Mouse (Mus musculus) ES-E14 (cell line): ENCODE data around the gene Fbxo42. TPM values are rescaled to one million over a fixed set of nuclear protein-coding genes. Genes with fewer than 3 reads are reported as not detected.

Source experiments
- DNase-seq: peaks from one replicate; pipeline ENCODE4 v3.0.0-alpha.2; 2013; ENCODE audit warnings: low read depth, low spot score
- H3K27ac ChIP-seq: 2 replicates; pipeline ENCODE4 v1.5.1; 2012; ENCODE audit warnings: low read depth, mild to moderate bottlenecking, low read length, moderate library complexity, mixed read lengths; ENCODE audit not compliant: poor library complexity, insufficient read depth, severe bottlenecking
- H3K36me3 ChIP-seq: 2 replicates; pipeline ENCODE4 v1.6.1; 2012; ENCODE audit warnings: mild to moderate bottlenecking, low read length, moderate library complexity, mixed read lengths; ENCODE audit not compliant: control insufficient read depth, poor library complexity, insufficient read depth, severe bottlenecking
- H3K4me1 ChIP-seq, 2 experiments: fragments of 150-350 bp in 1 of 2; sonication (generic) in 1 of 2; 2 replicates each; pipeline ENCODE4 v1.6.1; 2012; ENCODE audit warnings: low read length in 2 of 2, mild to moderate bottlenecking in 1 of 2, mixed read lengths in 1 of 2; ENCODE audit not compliant: control insufficient read depth in 2 of 2, insufficient read depth in 2 of 2, poor library complexity in 1 of 2
- H3K4me3 ChIP-seq, 2 experiments: fragments of 150-350 bp in 1 of 2; sonication (generic) in 1 of 2; 2 replicates each; pipeline ENCODE4 v1.5.1; 2012; ENCODE audit warnings: low read length in 2 of 2, low read depth in 1 of 2, mild to moderate bottlenecking in 1 of 2, mixed read lengths in 1 of 2; ENCODE audit not compliant: insufficient read depth in 1 of 2, poor library complexity in 1 of 2, severe bottlenecking in 1 of 2
- H3K9ac ChIP-seq: 2 replicates; pipeline ENCODE4 v1.6.1; 2012; ENCODE audit warnings: low read depth, mild to moderate bottlenecking, low read length, mixed read lengths; ENCODE audit not compliant: poor library complexity, insufficient read depth, severe bottlenecking
- H3K9me3 ChIP-seq: fragments of 150-350 bp; sonication (generic); 2 replicates; pipeline ENCODE4 v1.6.1; 2012; ENCODE audit warnings: low read depth, mild to moderate bottlenecking, low read length; ENCODE audit not compliant: control insufficient read depth, insufficient read depth
- CHD2 ChIP-seq: IDR thresholded peaks from 2 replicates; pipeline ENCODE4 v1.6.1; 2014; ENCODE audit warnings: mild to moderate bottlenecking, low read depth, low read length, inconsistent platforms
- HCFC1 ChIP-seq: IDR thresholded peaks from 2 replicates; pipeline ENCODE4 v1.6.1; 2012; ENCODE audit warnings: low read length, inconsistent platforms, borderline replicate concordance; ENCODE audit not compliant: insufficient read depth
- MAFK ChIP-seq: IDR thresholded peaks from 2 replicates; pipeline ENCODE4 v1.6.1; 2014; ENCODE audit warnings: mild to moderate bottlenecking, low read depth, low read length, inconsistent platforms; ENCODE audit not compliant: insufficient read depth
- ZC3H11A ChIP-seq: IDR thresholded peaks from 2 replicates; pipeline ENCODE4 v1.6.1; 2012; ENCODE audit warnings: low read depth, mild to moderate bottlenecking, inconsistent platforms, low read length, borderline replicate concordance
- ZNF384 ChIP-seq: IDR thresholded peaks from 2 replicates; pipeline ENCODE4 v1.6.1; 2012; ENCODE audit warnings: low read depth, low read length, inconsistent platforms
- in situ Hi-C, 2 experiments: fragments of 600-800 bp; cut with MboI; formaldehyde crosslinking; loops; one replicate each; pipeline ENCODE4 v1.15.1; 2025; ENCODE audit warnings: low sequenced_read_pairs in 2 of 2, inconsistent platforms in 1 of 2; ENCODE audit not compliant: unreplicated experiment in 2 of 2
- total RNA-seq: library from RNA; depleted of rRNA; stranded (reverse); fragments of 300-350 nt; gene quantifications from 2 replicates; pipeline ENCODE4 v1.2.3, GENCODE M21; 2012

The Fbxo42 gene
- total RNA-seq, 1 experiment = 14.0 TPM

- TF ChIP-seq MAFK = 0 out of 2 replicates have a peak, but pooled peaks have one; percentile 38
- TF ChIP-seq ZC3H11A = no peak
- in situ Hi-C loops = no loop called here
- Histone ChIP-seq H3K9ac (peak overlapping the region; percentile 32; the same call in 1 of the 2 replicates), H3K4me3 (peak overlapping the region; percentile 61 to 71), H3K9me3 (no peaks in the 10 kb centered on the region), H3K27ac (no peak overlapping the region), H3K36me3 (no peaks in the 10 kb centered on the region), H3K4me1 (peaks cover 12 to 21% of the 10 kb centered on the region in 2 experiments)
- DNase-seq = no peak
Measured at GRCm38 (mm10) chr4:141238492-141239387, 91.0 kb downstream of the Fbxo42 start.

DNA sequence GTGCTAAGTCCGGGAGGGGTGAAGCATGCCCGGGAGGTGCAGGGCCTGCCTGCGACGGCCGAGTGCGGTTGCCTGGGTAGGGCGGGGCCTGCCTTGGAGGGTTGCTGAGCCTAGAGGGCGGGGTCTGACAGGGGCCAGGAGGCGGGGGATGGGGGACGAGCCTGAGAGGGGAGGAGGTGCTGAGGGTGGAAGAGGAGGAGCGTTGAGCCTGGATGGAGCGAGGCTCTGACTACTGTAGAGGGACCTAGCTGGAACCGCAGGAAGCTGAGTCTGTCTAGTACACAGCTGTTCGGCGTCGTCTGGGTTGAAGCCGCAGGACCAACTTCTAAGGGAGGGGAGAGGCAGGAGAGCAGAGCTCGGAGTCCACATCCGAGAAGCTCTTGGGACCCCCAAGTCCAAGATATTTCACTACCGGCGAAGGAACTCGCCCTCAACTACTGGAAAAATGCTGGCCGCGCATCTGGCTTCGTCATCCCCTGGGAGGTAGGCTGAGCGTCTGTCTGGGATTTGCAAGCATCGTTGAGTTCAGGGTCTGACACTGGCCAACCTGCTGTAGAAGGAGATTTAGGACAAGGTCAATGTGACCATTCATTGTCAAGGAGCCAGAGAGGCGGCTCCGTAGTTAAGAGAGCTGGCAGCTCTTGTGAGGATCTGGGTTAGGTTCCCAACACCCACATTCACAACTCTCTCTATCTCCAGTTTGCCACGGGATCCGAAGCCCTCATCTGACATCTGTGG lies 91.8 kb downstream of the Fbxo42 start, which contains the start of gene Arhgef19:
TSS of gene Arhgef19 (plus strand) at position 112 of the 738 bp plus-strand sequence.
- Histone ChIP-seq H3K9me3 (no peaks in the 10 kb centered on the region), H3K36me3 (no peaks in the 10 kb centered on the region), H3K27ac (no peak within 1 kb of the TSS), H3K4me1 (peaks cover 12 to 21% of the 10 kb centered on the region in 2 experiments), H3K9ac (peak within 1 kb of the TSS; percentile 32; the same call in 1 of the 2 replicates), H3K4me3 (peak within 1 kb of the TSS; percentile 61 to 71)
- peak; percentile 95 for DNase-seq
- TF ChIP-seq CHD2 (no peak), MAFK (no peak), ZC3H11A (no peak), HCFC1 (no peak), ZNF384 (no peak)
- in situ Hi-C loops = no loop called here

DNA sequence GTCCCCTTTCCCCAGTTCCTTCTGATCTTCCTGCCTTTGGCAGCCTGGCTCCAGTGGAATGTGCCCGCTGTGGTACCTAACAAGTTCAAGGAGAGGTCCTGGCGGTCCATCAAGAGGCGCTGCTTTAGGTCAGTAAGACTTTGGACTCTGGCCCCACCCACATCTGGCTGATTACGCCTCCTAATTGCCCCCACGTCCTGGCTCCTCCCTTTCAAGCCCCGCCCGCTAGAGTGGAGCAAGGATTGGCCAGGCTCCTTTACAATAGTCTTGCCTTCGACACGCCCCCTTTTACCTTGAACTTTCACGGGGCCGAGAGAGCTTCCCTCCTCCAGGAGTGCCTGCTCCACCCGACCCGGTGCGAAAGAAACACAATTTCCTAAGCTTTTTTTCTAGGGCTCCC lies 92.9 kb downstream of the Fbxo42 start:
- Histone ChIP-seq H3K27ac (no peak overlapping the region), H3K9me3 (no peaks in the 10 kb centered on the region), H3K9ac (no peak overlapping the region), H3K4me1 (peaks cover 12 to 21% of the 10 kb centered on the region in 2 experiments), H3K4me3 (peak overlapping the region in 1 of 2 experiments; percentile 53; a peak in 2 of 4 replicates), H3K36me3 (no peaks in the 10 kb centered on the region)
- in situ Hi-C loops = no loop called here
- no peak for TF ChIP-seq ZC3H11A
- no peak for TF ChIP-seq CHD2
- TF ChIP-seq ZNF384 = no peak
- no peak for TF ChIP-seq HCFC1
- no peak for TF ChIP-seq MAFK
- DNase-seq = peak; percentile 83

DNA sequence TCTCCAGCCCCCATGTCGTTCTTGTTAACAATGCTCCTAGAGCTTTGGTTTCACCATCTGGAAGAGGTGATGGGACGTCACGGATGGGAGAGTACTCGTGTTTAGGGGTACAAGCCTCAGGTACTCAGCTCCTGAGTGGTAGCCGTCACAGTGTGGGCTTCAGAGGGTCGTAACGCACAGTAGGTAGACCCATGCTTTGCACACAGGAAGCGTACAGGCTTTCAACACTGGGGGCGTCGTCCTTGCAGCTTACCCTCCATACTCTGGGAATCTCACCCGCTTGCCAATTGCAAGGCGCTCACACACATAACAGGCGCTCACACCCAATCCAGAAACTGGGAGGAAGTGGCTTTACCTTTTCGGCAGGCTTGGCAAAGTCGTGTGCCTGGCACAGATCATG lies 94.1 kb downstream of the Fbxo42 start:
- Histone ChIP-seq H3K36me3 (no peaks in the 10 kb centered on the region), H3K27ac (no peak overlapping the region), H3K9ac (no peak overlapping the region), H3K4me3 (no peak overlapping the region), H3K4me1 (peaks cover 12 to 21% of the 10 kb centered on the region in 2 experiments), H3K9me3 (no peaks in the 10 kb centered on the region)
- TF ChIP-seq MAFK = no peak
- TF ChIP-seq ZC3H11A = no peak
- TF ChIP-seq ZNF384 = no peak
- TF ChIP-seq CHD2 = no peak
- TF ChIP-seq HCFC1 = no peak
- DNase-seq = no peak
- in situ Hi-C loops = no loop called here
